Mouse (Mus musculus) central nervous system, embryonic 11.5 days (tissue): ENCODE data around the gene Spen. TPM values are rescaled to one million over a fixed set of nuclear protein-coding genes. Genes with fewer than 3 reads are reported as not detected.

Experiments
- polyA plus RNA-seq: library from polyadenylated mRNA; depleted of rRNA; stranded (reverse); fragments of >200 nt; gene quantifications from 2 replicates; pipeline ENCODE4 v1.2.3, GENCODE M21; 2012; rRNA removed

Spen gene
- polyA plus RNA-seq, result 16.7 and 19.1 TPM in 2 replicates

DNA sequence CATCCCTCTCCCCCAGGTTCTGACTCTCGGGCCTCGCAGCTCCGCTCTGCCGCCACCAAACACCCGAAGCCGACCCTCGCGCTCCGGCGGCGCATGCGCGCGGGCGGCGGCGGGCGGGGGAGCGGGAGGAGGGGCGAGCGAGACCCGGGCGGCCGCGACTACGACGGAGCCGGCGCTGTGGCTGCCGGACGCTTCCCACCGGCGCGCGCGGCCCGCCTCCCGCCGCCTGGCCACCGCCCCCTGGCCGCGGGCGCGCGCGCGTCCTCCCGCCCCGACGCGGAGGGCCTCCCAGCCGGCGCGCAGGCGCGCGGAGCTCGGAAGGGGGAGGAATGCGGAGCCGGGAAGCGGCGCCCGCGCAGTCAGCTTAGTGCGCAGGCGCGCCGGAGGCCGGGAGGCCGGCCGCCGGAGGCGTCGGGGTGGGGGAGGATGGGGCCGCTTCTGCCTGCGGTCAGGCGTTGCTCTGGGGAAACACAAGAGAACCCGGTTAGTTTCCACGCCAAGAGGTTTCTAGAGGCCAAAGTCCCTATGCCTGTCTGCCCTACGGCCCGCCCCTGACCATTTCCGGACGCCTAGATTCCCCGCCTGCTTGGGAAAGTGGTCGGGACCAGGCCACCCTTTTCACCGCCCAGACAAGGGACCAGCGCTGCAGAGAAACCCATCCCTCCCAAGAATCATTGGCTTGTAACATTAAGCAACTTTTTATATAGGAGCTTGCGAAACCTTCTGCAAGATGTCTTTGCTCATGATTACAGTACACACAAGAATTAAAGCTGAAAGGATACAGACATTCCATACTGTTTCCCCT is at the start of gene Spen:
Gene Spen (minus strand): TSS at position 190 of the 805 bp plus-strand sequence.

DNA sequence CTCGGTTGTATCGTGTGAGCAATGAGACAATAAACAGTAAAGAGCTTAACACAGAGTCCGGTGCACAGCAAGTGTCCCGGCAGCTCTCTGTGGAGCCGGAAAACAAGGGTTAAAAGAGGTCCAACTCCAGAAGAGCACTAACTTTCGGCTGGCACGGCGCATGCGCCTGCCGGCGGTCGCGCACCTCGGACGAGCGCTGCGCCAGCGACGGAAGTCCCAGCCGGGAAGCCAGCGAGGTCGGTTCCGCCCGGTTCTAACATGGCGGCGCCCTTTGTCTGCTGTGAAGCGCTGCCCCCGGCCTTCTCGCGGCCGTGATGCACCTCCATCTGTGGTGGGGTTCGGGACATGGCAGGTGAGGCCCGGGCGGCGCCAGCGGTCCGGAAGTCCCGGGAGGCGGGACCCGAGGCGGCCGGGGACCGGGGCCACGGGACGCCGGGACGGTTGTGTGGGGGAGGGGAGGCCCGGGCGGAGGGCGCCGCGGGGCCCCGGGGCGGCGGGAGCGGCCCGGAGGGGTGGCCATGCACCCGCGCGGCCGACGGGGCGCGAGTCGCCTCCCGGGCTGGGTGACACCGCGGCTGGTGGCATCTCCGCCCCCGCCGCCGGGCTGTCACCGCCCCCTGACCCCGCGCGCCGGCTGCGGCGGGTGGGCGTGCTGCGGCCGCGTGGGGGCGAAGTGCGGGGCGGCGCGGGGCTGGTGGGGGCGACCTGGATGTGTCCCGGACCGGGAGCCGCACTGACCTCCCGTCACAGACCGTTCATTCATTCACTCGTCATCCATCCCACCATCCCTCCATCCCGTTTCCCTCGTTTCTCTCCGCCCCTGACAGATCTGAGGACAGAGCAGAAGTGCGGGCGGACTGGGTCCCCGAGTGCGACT is 93.7 kb downstream of the Spen start, which contains the start of gene Zbtb17:
Gene Zbtb17 (plus strand): TSS at position 204 of the 877 bp plus-strand sequence.

DNA sequence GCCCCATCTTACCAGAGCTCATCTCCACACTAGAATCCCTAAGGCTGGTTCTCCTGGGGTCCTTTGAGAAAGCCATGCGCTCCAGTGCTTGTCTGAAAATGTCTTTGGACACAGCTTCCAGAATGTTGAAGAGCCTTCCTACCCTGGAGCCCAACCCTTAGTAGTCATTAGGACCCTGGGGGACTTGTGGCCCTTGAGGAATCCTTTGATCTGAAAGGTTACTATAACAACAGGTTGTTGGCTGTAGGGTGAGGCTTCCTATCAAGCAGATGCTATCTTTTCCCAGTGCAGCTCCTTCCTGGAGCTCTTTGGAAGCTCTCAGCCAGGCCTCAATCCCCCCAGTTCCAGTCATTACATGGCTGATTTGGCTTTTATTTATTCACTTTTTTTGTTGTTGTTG is 102.4 kb downstream of the Spen start, which contains the start of gene Srarp:
Gene Srarp (minus strand): TSS at position 132 of the 400 bp plus-strand sequence.

DNA sequence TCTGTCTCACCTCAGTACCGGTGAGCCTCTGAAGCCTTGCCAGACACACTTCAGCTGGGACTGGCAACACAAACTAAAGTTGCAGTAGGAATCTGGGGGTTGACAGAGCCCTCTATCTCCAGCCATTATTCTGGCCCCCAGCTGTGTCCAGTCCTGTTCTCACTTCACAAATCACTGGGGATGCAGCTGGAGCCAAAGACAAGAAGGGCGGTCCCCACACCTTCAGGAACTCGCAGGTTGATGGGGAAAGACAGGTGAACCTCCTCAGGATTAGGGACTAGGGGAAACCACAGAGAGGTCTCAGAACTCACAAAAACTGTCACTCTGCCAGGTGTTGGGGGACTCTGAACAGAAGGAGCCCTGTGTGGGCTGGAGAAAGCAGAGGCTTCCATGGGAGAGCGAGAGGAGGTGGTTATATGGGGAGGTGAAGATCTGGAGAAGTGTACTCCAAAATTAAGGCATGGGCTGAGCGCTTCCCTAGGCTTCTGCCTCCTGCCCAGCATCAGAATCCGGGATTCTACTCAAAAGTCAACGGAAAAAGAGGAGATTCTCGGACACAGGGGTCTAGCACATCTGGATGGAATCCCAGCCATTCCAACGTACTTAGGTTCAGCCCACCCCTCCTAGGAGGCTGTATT is 118.1 kb downstream of the Spen start, which contains the start of gene Hspb7:
Gene Hspb7 (plus strand): TSS at position 588 of the 638 bp plus-strand sequence.

Other genes with a start within 250 kb of the Spen start
- gene Epha2, start 237.4 kb downstream of the Spen start, polyA plus RNA-seq, result 7.2 and 7.7 TPM in 2 replicates
- 1.1 and 1.8 TPM in 2 replicates for gene Fam131c, start 170.4 kb downstream of the Spen start, polyA plus RNA-seq
- 0.01 and 0.26 TPM in 2 replicates for gene Clcnka, start 139.9 kb downstream of the Spen start, polyA plus RNA-seq
- gene Clcnkb, start 122.6 kb downstream of the Spen start, polyA plus RNA-seq, result 0.02 and 0.32 TPM in 2 replicates
- 2.5 and 5.3 TPM in 2 replicates for gene Hspb7, start 117.8 kb downstream of the Spen start, polyA plus RNA-seq
- gene Srarp, start 102.5 kb downstream of the Spen start, polyA plus RNA-seq, result 0.09 TPM in 1 of 2 replicates, not detected in the other
- 48.1 and 56.3 TPM in 2 replicates for gene Zbtb17, start 93.9 kb downstream of the Spen start, polyA plus RNA-seq
- 38.0 and 60.0 TPM in 2 replicates for gene Fblim1, start 67.5 kb upstream of the Spen start, polyA plus RNA-seq
- gene Tmem82, start 80.0 kb upstream of the Spen start, polyA plus RNA-seq, result 0.57 and 0.65 TPM in 2 replicates
- gene Slc25a34, start 85.2 kb upstream of the Spen start, polyA plus RNA-seq, result 0.10 and 0.21 TPM in 2 replicates
- gene Plekhm2, start 126.3 kb upstream of the Spen start, polyA plus RNA-seq, result 20.1 and 29.7 TPM in 2 replicates
- 9.8 TPM in 1 of 2 replicates, not detected in the other for gene Rsc1a1, start 147.0 kb upstream of the Spen start, polyA plus RNA-seq
- 22.3 and 22.6 TPM in 2 replicates for gene Ddi2, start 184.8 kb upstream of the Spen start, polyA plus RNA-seq
- 0.40 and 0.66 TPM in 2 replicates for gene Agmat, start 208.1 kb upstream of the Spen start, polyA plus RNA-seq